Mouse (Mus musculus): ENCODE data around the gene Ltv1. TPM values are rescaled to one million over a fixed set of nuclear protein-coding genes. Genes with fewer than 3 reads are reported as not detected.

The Ltv1 gene
- total and polyA plus RNA-seq, 3 experiments = 29.0 to 68.8 (median 36.7) TPM

- H3K36me3 ChIP-seq (replicated peaks) = peaks cover 88% of the 10 kb centered on the region
- ATAC-seq (ENCODE audit: extremely low read depth, insufficient number of reproducible peaks, low FRiP score, poor library complexity, severe bottlenecking) (no peak), DNase-seq (ENCODE audit: low spot score) (no peak)
- no peaks in the 10 kb centered on the region for H3K27me3 ChIP-seq (ENCODE audit: insufficient read depth, low read length)
- H3K4me1 ChIP-seq (ENCODE audit: insufficient read depth, low read depth, low read length) = peaks cover 20% of the 10 kb centered on the region; the same call in 1 of the 2 replicates
- H3K9me3 ChIP-seq (replicated peaks) = no peaks in the 10 kb centered on the region
- no peak overlapping the region for H3K4me3 ChIP-seq (ENCODE audit: low read depth, low read length)
- TF ChIP-seq TAL1 (conservative IDR thresholded peaks at IDR 0.05; ENCODE audit: low read depth, low read length) = no peak
- no peak for TF ChIP-seq GATA2 (IDR thresholded peaks at IDR 0.05; ENCODE audit: borderline replicate concordance, low read depth, low read length)
- no peak for TF ChIP-seq CTCF (IDR thresholded peaks at IDR 0.05; ENCODE audit: low read depth, low read length)
- TF ChIP-seq GATA1 (IDR thresholded peaks at IDR 0.05; ENCODE audit: borderline replicate concordance, low read length) = no peak
- TF ChIP-seq POLR2AphosphoS5 (IDR thresholded peaks at IDR 0.05; ENCODE audit: insufficient replicate concordance, low read depth, low read length) = no peak
Observed at GRCm38 (mm10) chr10:13186754-13187153, 6.2 kb downstream of the Ltv1 start.

GRCm38 (mm10) chr10:13184170-13184766 lies 8.7 kb downstream of the Ltv1 start:
- Histone ChIP-seq H3K27me3 (ENCODE audit: insufficient read depth, low read length) (no peaks in the 10 kb centered on the region), H3K36me3 (replicated peaks) (peaks cover 91% of the 10 kb centered on the region), H3K4me1 (ENCODE audit: insufficient read depth, low read depth, low read length) (peaks cover 12% of the 10 kb centered on the region; the same call in 1 of the 2 replicates), H3K4me3 (ENCODE audit: low read depth, low read length) (no peak overlapping the region), H3K9me3 (replicated peaks) (no peaks in the 10 kb centered on the region)
- DNase-seq (ENCODE audit: low spot score) (peak; percentile 11), ATAC-seq (ENCODE audit: extremely low read depth, insufficient number of reproducible peaks, low FRiP score, poor library complexity, severe bottlenecking) (peak; percentile 22; the same call in 1 of the 2 replicates)
- TF ChIP-seq TAL1 (conservative IDR thresholded peaks at IDR 0.05; ENCODE audit: low read depth, low read length) (no peak), GATA2 (IDR thresholded peaks at IDR 0.05; ENCODE audit: borderline replicate concordance, low read depth, low read length) (no peak), CTCF (IDR thresholded peaks at IDR 0.05; ENCODE audit: low read depth, low read length) (no peak)

GRCm38 (mm10) chr10:13180211-13180610 lies 12.8 kb downstream of the Ltv1 start:
- H3K4me3 ChIP-seq (ENCODE audit: low read depth, low read length) = no peak overlapping the region
- DNase-seq (ENCODE audit: low spot score) (no peak), ATAC-seq (ENCODE audit: extremely low read depth, insufficient number of reproducible peaks, low FRiP score, poor library complexity, severe bottlenecking) (no peak)
- H3K27me3 ChIP-seq (ENCODE audit: insufficient read depth, low read length) = no peaks in the 10 kb centered on the region
- H3K36me3 ChIP-seq (replicated peaks) = peaks cover 95% of the 10 kb centered on the region
- TF ChIP-seq CTCF (IDR thresholded peaks at IDR 0.05; ENCODE audit: low read depth, low read length) (no peak), GATA2 (IDR thresholded peaks at IDR 0.05; ENCODE audit: borderline replicate concordance, low read depth, low read length) (no peak), TAL1 (conservative IDR thresholded peaks at IDR 0.05; ENCODE audit: low read depth, low read length) (no peak), GATA1 (IDR thresholded peaks at IDR 0.05; ENCODE audit: borderline replicate concordance, low read length) (no peak), POLR2AphosphoS5 (IDR thresholded peaks at IDR 0.05; ENCODE audit: insufficient replicate concordance, low read depth, low read length) (no peak)
- peaks cover 8% of the 10 kb centered on the region; the same call in 1 of the 2 replicates for H3K4me1 ChIP-seq (ENCODE audit: insufficient read depth, low read depth, low read length)
- no peaks in the 10 kb centered on the region for H3K9me3 ChIP-seq (replicated peaks)

- no peaks in the 10 kb centered on the region for H3K27me3 ChIP-seq (ENCODE audit: insufficient read depth, low read length)
Observed at GRCm38 (mm10) chr10:13177973-13178624, 14.9 kb downstream of the Ltv1 start, which contains the start of gene Zc2hc1b. Zc2hc1b (minus strand) TSS chr10:13178023.

GRCm38 (mm10) chr10:13175866-13176265 lies 17.1 kb downstream of the Ltv1 start:
- Histone ChIP-seq H3K9me3 (replicated peaks) (no peaks in the 10 kb centered on the region), H3K27me3 (ENCODE audit: insufficient read depth, low read length) (peaks cover 2% of the 10 kb centered on the region; the same call in 1 of the 2 replicates), H3K4me1 (ENCODE audit: insufficient read depth, low read depth, low read length) (peaks cover 5% of the 10 kb centered on the region; the same call in 1 of the 2 replicates), H3K36me3 (replicated peaks) (peaks cover 57% of the 10 kb centered on the region), H3K4me3 (ENCODE audit: low read depth, low read length) (no peak overlapping the region)
- no peak for DNase-seq (ENCODE audit: low spot score)
- no peak for ATAC-seq (ENCODE audit: extremely low read depth, insufficient number of reproducible peaks, low FRiP score, poor library complexity, severe bottlenecking)
- no peak for TF ChIP-seq GATA2 (IDR thresholded peaks at IDR 0.05; ENCODE audit: borderline replicate concordance, low read depth, low read length)

More at GRCm38 (mm10) chr10:13177973-13178624, 14.9 kb downstream of the Ltv1 start, which contains the start of gene Zc2hc1b:
- H3K9me3 ChIP-seq (replicated peaks) = no peaks in the 10 kb centered on the region
- ATAC-seq (ENCODE audit: extremely low read depth, insufficient number of reproducible peaks, low FRiP score, poor library complexity, severe bottlenecking) (no peak), DNase-seq (ENCODE audit: low spot score) (no peak)
- H3K4me3 ChIP-seq (ENCODE audit: low read depth, low read length) = no peak within 1 kb of the TSS
- H3K36me3 ChIP-seq (replicated peaks) = peaks cover 79% of the 10 kb centered on the region
- TF ChIP-seq TAL1 (conservative IDR thresholded peaks at IDR 0.05; ENCODE audit: low read depth, low read length) = no peak
- no peak for TF ChIP-seq GATA1 (IDR thresholded peaks at IDR 0.05; ENCODE audit: borderline replicate concordance, low read length)
- TF ChIP-seq CTCF (IDR thresholded peaks at IDR 0.05; ENCODE audit: low read depth, low read length) = no peak
- TF ChIP-seq GATA2 (IDR thresholded peaks at IDR 0.05; ENCODE audit: borderline replicate concordance, low read depth, low read length) = no peak
- TF ChIP-seq POLR2AphosphoS5 (IDR thresholded peaks at IDR 0.05; ENCODE audit: insufficient replicate concordance, low read depth, low read length) = no peak
- H3K4me1 ChIP-seq (ENCODE audit: insufficient read depth, low read depth, low read length) = no peaks in the 10 kb centered on the region; the same call in 1 of the 2 replicates

- TF ChIP-seq GATA1 (IDR thresholded peaks at IDR 0.05; ENCODE audit: borderline replicate concordance, low read length) (no peak), CTCF (IDR thresholded peaks at IDR 0.05; ENCODE audit: low read depth, low read length) (no peak), TAL1 (conservative IDR thresholded peaks at IDR 0.05; ENCODE audit: low read depth, low read length) (no peak), GATA2 (IDR thresholded peaks at IDR 0.05; ENCODE audit: borderline replicate concordance, low read depth, low read length) (no peak), POLR2AphosphoS5 (IDR thresholded peaks at IDR 0.05; ENCODE audit: insufficient replicate concordance, low read depth, low read length) (no peak)
- Histone ChIP-seq H3K9me3 (replicated peaks) (no peaks in the 10 kb centered on the region), H3K27me3 (ENCODE audit: insufficient read depth, low read length) (peaks cover 19% of the 10 kb centered on the region; the same call in 1 of the 2 replicates), H3K4me3 (ENCODE audit: low read depth, low read length) (no peak overlapping the region), H3K4me1 (ENCODE audit: insufficient read depth, low read depth, low read length) (peaks cover 5% of the 10 kb centered on the region; the same call in 1 of the 2 replicates), H3K36me3 (replicated peaks) (peaks cover 27% of the 10 kb centered on the region)
- DNase-seq (ENCODE audit: low spot score) = no peak
- ATAC-seq (ENCODE audit: extremely low read depth, insufficient number of reproducible peaks, low FRiP score, poor library complexity, severe bottlenecking) = no peak
Observed at GRCm38 (mm10) chr10:13172798-13173221, 20.2 kb downstream of the Ltv1 start.

Measured in G1E (cell line).